Mouse (Mus musculus): ENCODE data around the gene Ap4m1. TPM values are rescaled to one million over a fixed set of nuclear protein-coding genes. Genes with fewer than 3 reads are reported as not detected.

The Ap4m1 gene
- polyA plus RNA-seq, 1 experiment from 2014 or later: 21.2 TPM

GRCm38 (mm10) chr5:138187661-138188306 is 16.0 kb downstream of the Ap4m1 start:
- Histone ChIP-seq H3K4me1 (ENCODE audit: control insufficient read depth, insufficient read depth, low read length) (peaks cover 6% of the 10 kb centered on the region; the same call in 1 of the 2 replicates), H3K9me3 (ENCODE audit: control insufficient read depth, low read length) (no peaks in the 10 kb centered on the region), H3K27ac (replicated peaks; ENCODE audit: low read depth, low read length) (0 out of 2 replicates have a peak overlapping the region, but pooled peaks have one; percentile 24), H3K9ac (ENCODE audit: low read length) (peak overlapping the region; percentile 63), H3K27me3 (ENCODE audit: control insufficient read depth, insufficient read depth, low read length) (no peaks in the 10 kb centered on the region), H3K4me2 (ENCODE audit: low read depth, severe bottlenecking) (peak overlapping the region; percentile 76), H3K36me3 (ENCODE audit: control insufficient read depth, insufficient read depth, low read length) (peaks cover 17% of the 10 kb centered on the region), H3K4me3 (ENCODE audit: low read depth, low read length) (peak overlapping the region; percentile 52)
- under 1% methylated on average over 10 of the region's 10 CpGs for WGBS
- DNase-seq (ENCODE audit: low spot score) (peak; percentile 72), ATAC-seq (ENCODE audit: insufficient number of reproducible peaks, low FRiP score, low TSS enrichment, low read depth) (peak; percentile 74; the same call in 1 of the 2 replicates)

- H3K9ac ChIP-seq (ENCODE audit: low read length): peak within 1 kb of the TSS; percentile 87
- H3K27me3 ChIP-seq (ENCODE audit: control insufficient read depth, insufficient read depth, low read length): no peaks in the 10 kb centered on the region
- H3K9me3 ChIP-seq (ENCODE audit: control insufficient read depth, low read length): no peaks in the 10 kb centered on the region
- ATAC-seq (ENCODE audit: insufficient number of reproducible peaks, low FRiP score, low TSS enrichment, low read depth) (peak; percentile 75), DNase-seq (ENCODE audit: low spot score) (peak; percentile 88)
- H3K4me2 ChIP-seq (ENCODE audit: low read depth, severe bottlenecking): peak within 1 kb of the TSS; percentile 100
- H3K36me3 ChIP-seq (ENCODE audit: control insufficient read depth, insufficient read depth, low read length): peaks cover 13% of the 10 kb centered on the region
- H3K4me1 ChIP-seq (ENCODE audit: control insufficient read depth, insufficient read depth, low read length): no peaks in the 10 kb centered on the region
- 8% methylated on average over 54 of the region's 54 CpGs for WGBS
- peak within 1 kb of the TSS; percentile 65; the same call in 1 of the 2 replicates for H3K27ac ChIP-seq (replicated peaks; ENCODE audit: low read depth, low read length)
- peak within 1 kb of the TSS; percentile 71 for H3K4me3 ChIP-seq (ENCODE audit: low read depth, low read length)
Measured at GRCm38 (mm10) chr5:138193771-138194727, 22.2 kb downstream of the Ap4m1 start, which contains the start of gene Mblac1. Mblac1 (plus strand) TSS chr5:138194314.

GRCm38 (mm10) chr5:138194755-138195345 is 23.0 kb downstream of the Ap4m1 start:
- H3K4me2 ChIP-seq (ENCODE audit: low read depth, severe bottlenecking): peak overlapping the region; percentile 100
- H3K27me3 ChIP-seq (ENCODE audit: control insufficient read depth, insufficient read depth, low read length): no peaks in the 10 kb centered on the region
- ATAC-seq (ENCODE audit: insufficient number of reproducible peaks, low FRiP score, low TSS enrichment, low read depth): peak; percentile 62; the same call in 1 of the 2 replicates
- H3K36me3 ChIP-seq (ENCODE audit: control insufficient read depth, insufficient read depth, low read length): peaks cover 11% of the 10 kb centered on the region
- no peaks in the 10 kb centered on the region for H3K9me3 ChIP-seq (ENCODE audit: control insufficient read depth, low read length)
- peak overlapping the region; percentile 71 for H3K4me3 ChIP-seq (ENCODE audit: low read depth, low read length)
- H3K27ac ChIP-seq (replicated peaks; ENCODE audit: low read depth, low read length): peak overlapping the region; percentile 65; the same call in 1 of the 2 replicates
- no peaks in the 10 kb centered on the region for H3K4me1 ChIP-seq (ENCODE audit: control insufficient read depth, insufficient read depth, low read length)
- 6% methylated on average over 29 of the region's 29 CpGs for WGBS
- DNase-seq (ENCODE audit: low spot score): peak; percentile 63
- H3K9ac ChIP-seq (ENCODE audit: low read length): peak overlapping the region; percentile 87

- ATAC-seq (ENCODE audit: insufficient number of reproducible peaks, low FRiP score, low TSS enrichment, low read depth) (no peak), DNase-seq (ENCODE audit: low spot score) (no peak)
- Histone ChIP-seq H3K4me2 (ENCODE audit: low read depth, severe bottlenecking) (peak overlapping the region; percentile 100; the same call in 1 of the 2 replicates), H3K27me3 (ENCODE audit: control insufficient read depth, insufficient read depth, low read length) (no peaks in the 10 kb centered on the region), H3K36me3 (ENCODE audit: control insufficient read depth, insufficient read depth, low read length) (peaks cover 7% of the 10 kb centered on the region; the same call in 1 of the 2 replicates), H3K27ac (replicated peaks; ENCODE audit: low read depth, low read length) (no peak overlapping the region), H3K9me3 (ENCODE audit: control insufficient read depth, low read length) (no peaks in the 10 kb centered on the region), H3K4me3 (ENCODE audit: low read depth, low read length) (no peak overlapping the region), H3K9ac (ENCODE audit: low read length) (no peak overlapping the region; the same call in 1 of the 2 replicates), H3K4me1 (ENCODE audit: control insufficient read depth, insufficient read depth, low read length) (no peaks in the 10 kb centered on the region)
- WGBS: 86% methylated on average over 7 of the region's 7 CpGs
Measured at GRCm38 (mm10) chr5:138195463-138195862, 23.7 kb downstream of the Ap4m1 start.

- no peaks in the 10 kb centered on the region for H3K9me3 ChIP-seq (ENCODE audit: control insufficient read depth, low read length)
- H3K27ac ChIP-seq (replicated peaks; ENCODE audit: low read depth, low read length): no peak overlapping the region
- no peak overlapping the region for H3K4me2 ChIP-seq (ENCODE audit: low read depth, severe bottlenecking)
- no peak overlapping the region for H3K9ac ChIP-seq (ENCODE audit: low read length)
- no peak overlapping the region for H3K4me3 ChIP-seq (ENCODE audit: low read depth, low read length)
- H3K27me3 ChIP-seq (ENCODE audit: control insufficient read depth, insufficient read depth, low read length): no peaks in the 10 kb centered on the region
- no peak for DNase-seq (ENCODE audit: low spot score)
- no peak for ATAC-seq (ENCODE audit: insufficient number of reproducible peaks, low FRiP score, low TSS enrichment, low read depth)
- no peaks in the 10 kb centered on the region for H3K4me1 ChIP-seq (ENCODE audit: control insufficient read depth, insufficient read depth, low read length)
- no peaks in the 10 kb centered on the region for H3K36me3 ChIP-seq (ENCODE audit: control insufficient read depth, insufficient read depth, low read length)
- 22% methylated on average over 1 of the region's 1 CpGs for WGBS
Measured at GRCm38 (mm10) chr5:138199576-138199975, 27.8 kb downstream of the Ap4m1 start.

- H3K9ac ChIP-seq (ENCODE audit: low read length): no peak overlapping the region
- H3K9me3 ChIP-seq (ENCODE audit: control insufficient read depth, low read length): no peaks in the 10 kb centered on the region; the same call in 1 of the 2 replicates
- no peak for DNase-seq (ENCODE audit: low spot score)
- H3K36me3 ChIP-seq (ENCODE audit: control insufficient read depth, insufficient read depth, low read length): no peaks in the 10 kb centered on the region
- WGBS: 88% methylated on average over 3 of the region's 3 CpGs
- no peak overlapping the region for H3K4me2 ChIP-seq (ENCODE audit: low read depth, severe bottlenecking)
- ATAC-seq (ENCODE audit: insufficient number of reproducible peaks, low FRiP score, low TSS enrichment, low read depth): no peak
- H3K4me3 ChIP-seq (ENCODE audit: low read depth, low read length): no peak overlapping the region
- no peaks in the 10 kb centered on the region for H3K4me1 ChIP-seq (ENCODE audit: control insufficient read depth, insufficient read depth, low read length)
- H3K27me3 ChIP-seq (ENCODE audit: control insufficient read depth, insufficient read depth, low read length): no peaks in the 10 kb centered on the region
- no peak overlapping the region for H3K27ac ChIP-seq (replicated peaks; ENCODE audit: low read depth, low read length)
Measured at GRCm38 (mm10) chr5:138202086-138202485, 30.3 kb downstream of the Ap4m1 start.

GRCm38 (mm10) chr5:138207253-138207652 is 35.5 kb downstream of the Ap4m1 start:
- DNase-seq (ENCODE audit: low spot score): no peak
- WGBS: 87% methylated on average over 1 of the region's 1 CpGs
- H3K4me2 ChIP-seq (ENCODE audit: low read depth, severe bottlenecking): no peak overlapping the region
- H3K27me3 ChIP-seq (ENCODE audit: control insufficient read depth, insufficient read depth, low read length): no peaks in the 10 kb centered on the region
- no peaks in the 10 kb centered on the region for H3K4me1 ChIP-seq (ENCODE audit: control insufficient read depth, insufficient read depth, low read length)
- H3K4me3 ChIP-seq (ENCODE audit: low read depth, low read length): no peak overlapping the region
- no peak for ATAC-seq (ENCODE audit: insufficient number of reproducible peaks, low FRiP score, low TSS enrichment, low read depth)
- H3K9ac ChIP-seq (ENCODE audit: low read length): no peak overlapping the region
- no peak overlapping the region for H3K27ac ChIP-seq (replicated peaks; ENCODE audit: low read depth, low read length)
- no peaks in the 10 kb centered on the region for H3K36me3 ChIP-seq (ENCODE audit: control insufficient read depth, insufficient read depth, low read length)
- no peaks in the 10 kb centered on the region; the same call in 1 of the 2 replicates for H3K9me3 ChIP-seq (ENCODE audit: control insufficient read depth, low read length)

- 80% methylated on average over 4 of the region's 4 CpGs for WGBS
- Histone ChIP-seq H3K36me3 (ENCODE audit: control insufficient read depth, insufficient read depth, low read length) (no peaks in the 10 kb centered on the region), H3K27ac (replicated peaks; ENCODE audit: low read depth, low read length) (no peak overlapping the region), H3K4me3 (ENCODE audit: low read depth, low read length) (no peak overlapping the region), H3K9me3 (ENCODE audit: control insufficient read depth, low read length) (no peaks in the 10 kb centered on the region; the same call in 1 of the 2 replicates), H3K27me3 (ENCODE audit: control insufficient read depth, insufficient read depth, low read length) (no peaks in the 10 kb centered on the region), H3K9ac (ENCODE audit: low read length) (no peak overlapping the region), H3K4me1 (ENCODE audit: control insufficient read depth, insufficient read depth, low read length) (no peaks in the 10 kb centered on the region), H3K4me2 (ENCODE audit: low read depth, severe bottlenecking) (no peak overlapping the region)
- DNase-seq (ENCODE audit: low spot score) (no peak), ATAC-seq (ENCODE audit: insufficient number of reproducible peaks, low FRiP score, low TSS enrichment, low read depth) (no peak)
Measured at GRCm38 (mm10) chr5:138207873-138208272, 36.1 kb downstream of the Ap4m1 start.

All from limb, embryonic 11.5 days (tissue).